Mouse (Mus musculus): Measurements from ENCODE around the gene Galk2. TPM values are rescaled to one million over a fixed set of nuclear protein-coding genes. Genes with fewer than 3 reads are reported as not detected.
A peak's percentile ranks its signal among the peaks of the same experiment; 100 is the strongest.

Gene Galk2
- polyA plus RNA-seq (2015; fragmentation: Nextera tagmentation; extraction: Ambion mirVana): 42.1 and 49.5 TPM in 2 replicates

DNA sequence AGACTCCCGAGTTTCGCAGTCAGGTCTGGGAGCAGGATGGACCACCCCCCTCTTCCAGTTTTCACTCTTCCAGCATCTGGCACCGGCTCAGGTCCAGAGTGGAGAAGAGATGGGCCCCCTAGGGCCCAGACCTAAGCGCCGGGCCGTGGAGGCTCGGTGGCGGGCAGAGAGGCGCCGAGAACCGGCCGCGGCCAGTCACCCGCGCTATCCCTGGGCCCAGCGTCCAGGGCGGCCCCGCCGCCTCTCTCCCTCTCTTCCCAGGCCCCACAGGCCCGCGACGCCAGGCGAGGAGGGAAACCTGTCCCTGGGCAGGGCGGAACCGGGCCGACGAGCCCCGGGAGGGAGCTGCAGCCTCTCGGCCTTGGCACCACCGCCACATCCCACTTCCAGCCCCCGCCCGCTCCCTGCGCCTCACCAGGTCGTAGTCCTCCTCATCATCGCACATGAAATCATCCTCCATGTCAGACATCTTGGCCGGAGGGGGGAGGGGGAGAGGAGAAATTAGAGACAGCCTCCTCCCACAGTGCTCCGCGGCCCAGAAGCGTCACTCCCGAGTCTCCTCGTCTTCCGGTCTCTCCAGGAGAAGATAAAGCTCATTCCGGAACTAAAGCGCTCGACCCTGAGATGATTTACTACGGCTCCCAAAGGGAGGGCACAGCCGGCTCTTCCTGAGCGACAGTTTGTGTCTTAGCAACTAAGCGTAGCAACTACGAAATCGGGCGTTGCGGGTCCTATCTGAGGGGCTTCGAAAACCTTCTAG is at the start of gene Galk2, which contains the start of gene Cops2:
Gene Galk2, plus strand, starts transcription at position 589 of the 760 bp plus-strand sequence.
Gene Cops2, minus strand, starts transcription at position 619 of the 760 bp plus-strand sequence.
- no peaks in the 10 kb centered on the region for H3K9me3 ChIP-seq
- peak; percentile 99 for ATAC-seq (ENCODE audit: insufficient read depth, low FRiP score, low read depth)
- no peaks in the 10 kb centered on the region for H3K36me3 ChIP-seq
- H3K4me2 ChIP-seq: peak within 1 kb of the TSS; percentile 56
- no peaks in the 10 kb centered on the region for H3K4me1 ChIP-seq
- WGBS: under 1% methylated on average over 52 of the region's 54 CpGs
- peak within 1 kb of the TSS; percentile 100 for H3K9ac ChIP-seq
- H3K4me3 ChIP-seq (replicated peaks): peak within 1 kb of the TSS; percentile 100
- H3K27ac ChIP-seq: peak within 1 kb of the TSS; percentile 83
- H3K27me3 ChIP-seq (replicated peaks): no peaks in the 10 kb centered on the region

DNA sequence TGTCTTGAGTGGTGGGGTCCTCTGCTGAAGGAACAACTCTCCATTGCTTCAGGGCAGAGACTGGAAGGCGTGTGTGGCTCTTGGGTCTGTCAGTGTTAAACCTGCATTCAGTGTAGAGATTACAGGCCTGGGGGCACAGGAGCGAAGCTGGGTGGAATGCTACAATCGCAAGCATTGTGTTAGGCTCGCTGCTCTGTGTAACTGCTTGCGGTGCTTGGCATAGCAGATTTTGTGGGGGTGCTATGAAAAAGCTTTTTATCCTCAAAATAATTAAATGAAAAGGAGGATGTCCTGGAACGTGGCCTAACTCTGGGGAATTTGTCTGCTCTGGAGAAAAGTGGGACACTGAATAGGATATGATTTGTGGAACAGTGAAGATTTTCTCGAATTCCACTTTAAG is 49.4 kb upstream of the Galk2 start:
- H3K27me3 ChIP-seq (replicated peaks): no peaks in the 10 kb centered on the region
- H3K4me1 ChIP-seq: no peaks in the 10 kb centered on the region
- no peaks in the 10 kb centered on the region for H3K36me3 ChIP-seq
- 74% methylated on average over 7 of the region's 7 CpGs for WGBS
- no peak overlapping the region for H3K9ac ChIP-seq
- no peak overlapping the region for H3K27ac ChIP-seq
- no peak overlapping the region for H3K4me2 ChIP-seq
- H3K4me3 ChIP-seq (replicated peaks): no peak overlapping the region
- no peaks in the 10 kb centered on the region for H3K9me3 ChIP-seq
- ATAC-seq (ENCODE audit: insufficient read depth, low FRiP score, low read depth): no peak

DNA sequence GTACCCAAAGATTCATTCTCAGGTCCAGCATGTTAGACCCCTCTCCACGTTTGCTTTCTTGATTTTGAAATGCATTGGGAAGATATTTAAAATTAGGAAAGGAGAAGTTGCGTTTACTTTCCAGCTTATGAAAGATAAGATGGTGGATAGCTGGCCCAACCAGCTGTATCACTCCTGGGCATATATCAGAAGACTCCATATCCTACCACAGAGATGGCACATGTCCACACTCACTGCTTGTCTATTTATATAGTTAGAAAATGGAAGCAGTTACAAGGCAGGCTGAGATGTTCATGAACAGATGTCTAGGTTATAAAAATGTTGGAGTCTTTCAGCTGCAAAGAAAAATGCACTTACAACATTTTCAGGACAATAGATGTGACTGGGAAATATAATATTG is 47.6 kb upstream of the Galk2 start:
- H3K9me3 ChIP-seq: no peaks in the 10 kb centered on the region
- no peak overlapping the region for H3K4me2 ChIP-seq
- H3K27ac ChIP-seq: no peak overlapping the region
- H3K27me3 ChIP-seq (replicated peaks): no peaks in the 10 kb centered on the region
- no peaks in the 10 kb centered on the region for H3K4me1 ChIP-seq
- no peak overlapping the region for H3K9ac ChIP-seq
- WGBS: 62% methylated on average over 2 of the region's 2 CpGs
- no peaks in the 10 kb centered on the region for H3K36me3 ChIP-seq
- no peak overlapping the region for H3K4me3 ChIP-seq (replicated peaks)
- ATAC-seq (ENCODE audit: insufficient read depth, low FRiP score, low read depth): no peak

DNA sequence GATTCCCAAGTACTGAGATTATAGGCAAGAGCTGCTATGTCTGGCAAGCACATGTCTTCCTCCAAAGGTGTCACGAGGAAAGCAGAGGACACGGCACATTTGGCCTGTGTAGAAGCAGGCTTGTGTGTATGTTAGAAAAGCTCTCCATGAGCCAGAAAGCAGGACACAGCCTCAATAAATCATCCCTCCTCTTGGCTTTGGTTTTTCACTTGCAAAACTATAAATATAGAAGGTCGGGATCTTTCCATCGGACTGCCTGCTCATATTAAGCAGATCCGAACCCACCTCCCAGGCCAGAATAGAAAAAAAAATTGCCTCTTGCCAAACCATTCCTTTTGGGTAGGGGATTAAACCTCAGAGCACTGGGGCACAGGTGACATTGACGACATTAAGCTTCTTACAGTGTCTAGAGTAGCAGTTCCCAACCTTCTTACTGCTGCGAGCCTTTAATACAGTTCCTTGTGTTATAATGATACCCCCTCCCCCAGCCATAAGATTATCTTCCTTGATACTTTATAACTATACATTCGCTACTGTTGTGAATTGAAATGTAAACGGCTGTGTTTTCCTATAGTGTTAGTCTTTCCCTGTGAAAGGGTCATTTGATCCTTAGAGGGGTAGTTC is 44.8 kb upstream of the Galk2 start:
- H3K4me1 ChIP-seq: no peaks in the 10 kb centered on the region
- no peaks in the 10 kb centered on the region for H3K9me3 ChIP-seq
- H3K4me2 ChIP-seq: no peak overlapping the region
- 42% methylated on average over 9 of the region's 9 CpGs for WGBS
- ATAC-seq (ENCODE audit: insufficient read depth, low FRiP score, low read depth): 0 out of 2 replicates have a peak, but pooled peaks have one; percentile 35
- H3K27me3 ChIP-seq (replicated peaks): no peaks in the 10 kb centered on the region
- no peak overlapping the region for H3K9ac ChIP-seq
- H3K36me3 ChIP-seq: no peaks in the 10 kb centered on the region
- H3K4me3 ChIP-seq (replicated peaks): no peak overlapping the region
- no peak overlapping the region for H3K27ac ChIP-seq

DNA sequence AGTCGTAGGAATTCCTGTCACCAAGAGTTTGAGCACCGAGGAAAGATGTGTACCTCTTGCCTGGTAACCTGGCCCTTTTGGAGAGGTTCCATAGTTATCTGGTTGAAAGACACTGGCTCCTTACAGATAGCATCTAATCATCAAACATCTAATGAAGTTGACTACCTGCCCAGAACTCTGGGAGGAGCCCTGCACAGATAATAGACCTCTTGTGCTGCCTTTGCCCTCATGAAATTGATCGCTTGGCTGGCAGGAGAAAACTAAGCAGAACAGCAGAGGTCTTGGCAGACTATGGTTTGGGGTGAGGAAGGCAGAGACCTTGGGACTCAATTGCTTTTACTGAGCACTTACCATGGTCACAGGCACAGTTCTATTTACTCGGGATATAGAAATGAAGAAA is 38.5 kb upstream of the Galk2 start:
- no peak overlapping the region for H3K9ac ChIP-seq
- no peaks in the 10 kb centered on the region for H3K9me3 ChIP-seq
- no peak for ATAC-seq (ENCODE audit: insufficient read depth, low FRiP score, low read depth)
- H3K4me1 ChIP-seq: no peaks in the 10 kb centered on the region
- H3K4me3 ChIP-seq (replicated peaks): no peak overlapping the region
- no peaks in the 10 kb centered on the region for H3K27me3 ChIP-seq (replicated peaks)
- no peaks in the 10 kb centered on the region for H3K36me3 ChIP-seq
- H3K4me2 ChIP-seq: no peak overlapping the region
- H3K27ac ChIP-seq: no peak overlapping the region
- 84% methylated on average over 4 of the region's 4 CpGs for WGBS

DNA sequence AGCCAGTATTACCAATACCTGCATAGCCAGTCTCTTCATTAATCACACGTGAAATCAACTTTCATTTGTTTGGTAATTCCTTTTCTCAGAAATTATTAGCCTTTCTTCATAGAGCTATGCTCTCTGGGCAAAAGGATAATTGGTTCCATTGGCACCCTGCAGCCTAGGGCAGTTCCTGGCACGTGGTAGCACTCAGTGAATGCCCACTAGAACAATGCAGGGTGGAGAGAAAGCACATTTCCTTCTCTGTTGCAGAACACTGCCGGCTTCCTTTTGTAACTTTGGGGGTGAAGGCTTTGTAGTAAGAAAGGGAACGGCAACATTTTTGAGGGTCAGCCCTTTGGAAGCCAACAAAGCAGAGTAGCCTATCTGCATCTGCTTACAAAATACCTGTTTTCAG is 32.7 kb upstream of the Galk2 start:
- Histone ChIP-seq H3K9ac (no peak overlapping the region), H3K27me3 (replicated peaks) (no peaks in the 10 kb centered on the region)
- 72% methylated on average over 4 of the region's 4 CpGs for WGBS

DNA sequence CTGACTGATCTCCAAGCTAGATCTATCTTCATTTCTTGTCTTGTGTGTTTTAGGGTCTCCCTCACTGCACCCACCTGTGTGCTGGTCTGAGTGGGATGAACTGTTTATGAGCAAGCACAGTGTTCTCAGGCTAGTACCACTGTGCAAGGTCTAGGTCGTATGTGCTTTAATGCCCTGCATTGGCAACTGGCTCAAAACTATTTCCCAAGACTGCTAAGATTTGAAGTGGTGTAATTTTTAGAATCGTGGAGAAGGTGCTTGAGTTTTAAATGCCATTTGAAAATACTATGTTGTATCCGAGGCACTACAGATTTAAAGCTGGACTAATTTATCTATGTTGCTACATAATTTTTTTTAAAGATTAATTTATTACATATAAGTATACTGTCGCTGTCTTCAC is 31.0 kb upstream of the Galk2 start:
- ATAC-seq (ENCODE audit: insufficient read depth, low FRiP score, low read depth): no peak
- Histone ChIP-seq H3K36me3 (peaks cover 9% of the 10 kb centered on the region; the same call in 1 of the 2 replicates), H3K27ac (no peak overlapping the region), H3K4me1 (no peaks in the 10 kb centered on the region), H3K4me3 (replicated peaks) (no peak overlapping the region), H3K4me2 (no peak overlapping the region), H3K9me3 (no peaks in the 10 kb centered on the region), H3K9ac (no peak overlapping the region), H3K27me3 (replicated peaks) (no peaks in the 10 kb centered on the region)
- 82% methylated on average over 4 of the region's 4 CpGs for WGBS

More for the DNA sequence above, 32.7 kb upstream of the Galk2 start:
- Histone ChIP-seq H3K27ac (no peak overlapping the region), H3K4me3 (replicated peaks) (no peak overlapping the region), H3K36me3 (0 out of 2 replicates have a peak, but pooled peaks cover 5% of the 10 kb centered on the region), H3K4me1 (no peaks in the 10 kb centered on the region), H3K9me3 (no peaks in the 10 kb centered on the region), H3K4me2 (no peak overlapping the region)
- no peak for ATAC-seq (ENCODE audit: insufficient read depth, low FRiP score, low read depth)

DNA sequence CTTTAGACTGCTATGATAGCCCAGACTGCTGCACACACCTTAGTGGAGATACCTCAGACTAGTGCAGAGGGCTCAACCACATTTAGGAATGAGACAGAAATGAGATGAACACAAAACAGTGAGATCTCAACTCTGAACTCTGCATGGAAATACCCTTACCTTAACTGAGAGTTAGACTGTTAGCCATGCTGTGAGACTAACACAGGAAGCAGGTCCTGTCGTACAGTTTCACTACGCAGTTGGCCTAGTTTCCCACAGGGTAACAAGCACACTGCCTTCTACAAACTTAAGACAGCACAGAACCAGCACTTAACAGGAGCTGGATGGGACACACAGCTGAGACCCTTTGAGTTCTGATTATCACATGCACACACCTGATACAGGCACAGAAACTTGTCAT is 29.0 kb upstream of the Galk2 start:
- Histone ChIP-seq H3K27ac (no peak overlapping the region), H3K9me3 (no peaks in the 10 kb centered on the region), H3K4me1 (no peaks in the 10 kb centered on the region), H3K4me2 (no peak overlapping the region), H3K4me3 (replicated peaks) (no peak overlapping the region), H3K36me3 (peaks cover 10% of the 10 kb centered on the region), H3K27me3 (replicated peaks) (no peaks in the 10 kb centered on the region), H3K9ac (no peak overlapping the region)
- WGBS: 96% methylated on average over 2 of the region's 2 CpGs
- no peak for ATAC-seq (ENCODE audit: insufficient read depth, low FRiP score, low read depth)

DNA sequence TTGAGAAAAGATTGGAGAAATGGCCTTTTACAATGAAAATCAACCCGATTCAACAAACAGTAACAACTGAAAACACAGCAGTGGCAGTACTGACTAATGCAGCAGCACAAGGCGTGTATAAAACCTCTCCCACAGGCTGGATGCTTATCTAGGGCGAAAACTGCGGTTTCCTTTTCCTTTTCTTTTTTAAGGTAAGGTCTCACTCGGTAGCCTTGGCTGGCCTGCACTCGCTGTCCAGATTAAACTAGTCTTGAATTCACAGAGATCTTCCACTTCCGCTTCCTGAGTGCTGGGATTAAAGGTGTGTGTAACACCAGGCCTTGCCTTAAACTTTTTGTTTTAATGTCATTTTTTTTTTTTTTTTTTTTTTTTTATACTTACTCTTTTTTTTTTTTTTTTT is 20.8 kb upstream of the Galk2 start:
- H3K4me1 ChIP-seq: no peaks in the 10 kb centered on the region
- 94% methylated on average over 7 of the region's 7 CpGs for WGBS
- H3K9me3 ChIP-seq: no peaks in the 10 kb centered on the region
- H3K36me3 ChIP-seq: peaks cover 18% of the 10 kb centered on the region
- H3K27me3 ChIP-seq (replicated peaks): no peaks in the 10 kb centered on the region
- H3K4me2 ChIP-seq: no peak overlapping the region
- ATAC-seq (ENCODE audit: insufficient read depth, low FRiP score, low read depth): no peak
- no peak overlapping the region for H3K9ac ChIP-seq
- H3K4me3 ChIP-seq (replicated peaks): no peak overlapping the region
- H3K27ac ChIP-seq: no peak overlapping the region

DNA sequence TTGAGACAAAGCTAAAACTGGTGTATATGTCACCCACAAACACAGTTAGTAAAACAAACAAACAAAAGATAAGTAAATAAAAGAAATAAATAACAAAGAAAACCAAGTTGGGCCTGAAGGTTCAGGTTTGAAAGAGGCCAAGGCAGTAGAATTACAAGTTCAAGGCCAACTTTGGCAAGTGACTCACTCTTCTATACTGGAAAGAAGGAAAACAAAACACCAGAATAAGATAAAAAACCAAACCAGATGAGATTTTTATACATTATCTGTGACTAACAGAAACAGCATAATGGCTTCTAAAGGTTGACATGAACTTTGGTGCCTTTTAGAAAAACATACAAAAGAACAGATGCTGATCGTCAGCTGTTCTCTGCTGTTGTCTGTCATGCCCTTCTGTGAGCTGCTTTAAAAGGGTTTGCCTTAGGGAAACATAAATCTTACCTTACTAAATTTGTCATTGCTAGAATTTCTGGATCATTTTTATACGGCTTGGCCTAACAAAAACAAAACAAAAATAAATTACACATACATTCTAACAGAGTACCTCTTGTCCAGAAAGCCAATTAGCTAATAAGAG is 20.1 kb upstream of the Galk2 start:
- Histone ChIP-seq H3K27me3 (replicated peaks) (no peaks in the 10 kb centered on the region), H3K4me3 (replicated peaks) (no peak overlapping the region), H3K27ac (no peak overlapping the region), H3K36me3 (peaks cover 18% of the 10 kb centered on the region; the same call in 1 of the 2 replicates), H3K9me3 (no peaks in the 10 kb centered on the region), H3K4me1 (no peaks in the 10 kb centered on the region), H3K4me2 (no peak overlapping the region), H3K9ac (no peak overlapping the region)
- WGBS: 68% methylated on average over 2 of the region's 2 CpGs
- ATAC-seq (ENCODE audit: insufficient read depth, low FRiP score, low read depth): no peak

DNA sequence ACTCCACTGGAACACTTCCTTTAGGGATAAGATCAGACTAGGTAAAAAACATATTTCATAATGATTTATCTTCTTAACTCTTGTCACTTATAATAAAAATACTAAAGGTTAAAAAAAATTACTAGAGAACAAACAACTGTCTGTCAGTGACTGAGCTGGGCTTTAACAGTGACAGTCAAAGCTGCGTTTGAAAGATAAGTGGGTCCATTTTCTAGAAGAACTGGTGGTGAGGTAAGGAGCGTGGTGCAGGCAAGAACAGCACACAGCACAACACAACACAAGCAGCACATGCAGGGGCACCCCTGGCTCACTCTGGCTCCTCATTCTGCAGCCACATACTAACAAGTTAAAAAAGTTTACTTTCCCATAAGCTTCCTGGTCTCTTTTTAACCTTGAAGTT is 7.7 kb upstream of the Galk2 start:
- H3K4me3 ChIP-seq (replicated peaks): no peak overlapping the region
- WGBS: 55% methylated on average over 2 of the region's 2 CpGs
- peak; percentile 43; the same call in 1 of the 2 replicates for ATAC-seq (ENCODE audit: insufficient read depth, low FRiP score, low read depth)
- no peak overlapping the region for H3K9ac ChIP-seq
- no peak overlapping the region for H3K4me2 ChIP-seq
- H3K9me3 ChIP-seq: no peaks in the 10 kb centered on the region
- H3K4me1 ChIP-seq: no peaks in the 10 kb centered on the region
- H3K27ac ChIP-seq: no peak overlapping the region
- peaks cover 3% of the 10 kb centered on the region; the same call in 1 of the 2 replicates for H3K36me3 ChIP-seq
- no peaks in the 10 kb centered on the region for H3K27me3 ChIP-seq (replicated peaks)

DNA sequence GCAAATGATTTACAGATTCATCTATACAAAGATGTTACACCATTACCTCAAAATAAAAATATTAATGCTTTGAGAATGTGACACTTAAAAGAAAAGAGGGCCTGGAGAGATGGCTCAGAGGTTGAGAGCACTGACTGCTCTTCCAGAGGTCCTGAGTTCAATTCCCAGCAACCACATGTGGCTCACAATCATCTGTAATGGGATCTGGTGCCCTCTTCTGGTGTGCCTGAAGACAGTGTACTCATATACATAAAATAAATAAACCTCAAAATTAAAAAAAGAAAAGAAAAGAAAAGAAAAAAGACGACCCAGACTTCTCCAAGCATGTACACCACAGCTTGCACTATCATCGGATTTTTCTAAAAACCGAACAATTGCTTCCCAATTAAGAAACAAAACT is 1.2 kb upstream of the Galk2 start:
- H3K4me1 ChIP-seq: no peaks in the 10 kb centered on the region
- H3K9ac ChIP-seq: no peak overlapping the region
- H3K9me3 ChIP-seq: no peaks in the 10 kb centered on the region
- no peak for ATAC-seq (ENCODE audit: insufficient read depth, low FRiP score, low read depth)
- H3K4me3 ChIP-seq (replicated peaks): peak overlapping the region; percentile 100
- H3K36me3 ChIP-seq: no peaks in the 10 kb centered on the region
- H3K27ac ChIP-seq: no peak overlapping the region
- H3K27me3 ChIP-seq (replicated peaks): no peaks in the 10 kb centered on the region
- WGBS: 51% methylated on average over 3 of the region's 3 CpGs
- H3K4me2 ChIP-seq: peak overlapping the region; percentile 55
